Mouse (Mus musculus) heart, postnatal 14 days (tissue): ENCODE data around the gene Slco2b1. TPM values are rescaled to one million over a fixed set of nuclear protein-coding genes. Genes with fewer than 3 reads are reported as not detected.
"Not testable (repeated sequence)": the region's sequence is repeated elsewhere in the genome, so short reads cannot be mapped to it uniquely, and the experiment has no call there.

Source experiments
- DNase-seq, 2 experiments: peaks; one replicate each; pipeline ENCODE4 v3.0.0; 2021 to 2022
- intact Hi-C: fragments of 180-260 bp; cut with DNase I; formaldehyde crosslinking; loops from one replicate; pipeline ENCODE4 v1.15.1; 2025
- total RNA-seq, 2 experiments: library from RNA; stranded (reverse); gene quantifications; 2 replicates each; pipeline ENCODE4 v1.2.3; 2021

The Slco2b1 gene
- total RNA-seq, 2 experiments from 2014 or later: 8.8 to 11.4 TPM

DNA sequence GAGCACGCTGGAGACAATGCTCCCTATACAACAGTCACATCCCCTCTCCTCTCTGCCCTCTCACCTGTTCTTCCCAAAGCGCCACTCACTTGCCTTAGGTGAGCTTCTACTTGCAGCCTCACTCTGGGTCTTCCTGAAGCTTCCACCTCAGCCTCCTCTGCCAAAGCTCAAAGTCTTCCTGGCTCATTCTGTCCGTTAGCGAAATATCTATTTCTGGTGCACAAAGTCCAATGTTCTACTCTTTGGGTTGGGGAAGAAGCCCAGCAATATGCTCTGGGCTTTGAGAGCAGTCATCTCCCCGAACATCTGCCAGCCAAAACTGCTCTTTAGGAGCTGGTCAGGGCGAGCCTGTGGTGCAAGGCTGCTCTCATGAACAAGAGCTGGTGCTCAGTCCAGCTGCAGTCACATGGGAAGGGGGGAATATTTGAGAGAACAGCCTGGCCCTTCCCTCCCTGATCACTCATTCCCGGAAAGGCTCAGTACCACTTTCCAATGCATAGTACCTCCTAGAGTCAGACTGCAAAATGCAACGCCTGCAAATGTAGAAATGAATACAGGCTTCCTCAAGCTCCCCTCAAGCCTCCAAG, 15.6 kb downstream of the Slco2b1 start:
- DNase-seq: no peak
- intact Hi-C loops: no loop called here

DNA sequence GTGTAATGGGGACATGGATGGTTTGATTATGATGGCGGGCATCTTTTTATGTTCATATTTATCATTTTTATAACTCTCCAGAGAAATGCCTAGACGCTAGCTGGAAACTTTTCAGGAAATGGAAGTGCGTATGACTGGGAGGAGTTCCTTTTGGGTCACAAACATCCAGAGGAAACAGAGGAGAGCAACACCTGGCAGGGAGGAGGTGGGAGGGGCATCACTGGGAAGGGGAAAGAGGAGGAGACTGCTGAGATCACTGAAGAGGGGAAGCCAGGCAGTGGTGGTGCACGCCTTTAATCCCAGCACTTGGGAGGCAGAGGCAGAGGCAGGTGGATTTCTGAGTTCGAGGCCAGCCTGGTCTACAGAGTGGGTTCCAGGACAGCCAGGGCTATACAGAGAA, 16.7 kb downstream of the Slco2b1 start:
- DNase-seq: peak in 1 of 2 experiments; percentile 38
- intact Hi-C loops: not testable (repeated sequence)

DNA sequence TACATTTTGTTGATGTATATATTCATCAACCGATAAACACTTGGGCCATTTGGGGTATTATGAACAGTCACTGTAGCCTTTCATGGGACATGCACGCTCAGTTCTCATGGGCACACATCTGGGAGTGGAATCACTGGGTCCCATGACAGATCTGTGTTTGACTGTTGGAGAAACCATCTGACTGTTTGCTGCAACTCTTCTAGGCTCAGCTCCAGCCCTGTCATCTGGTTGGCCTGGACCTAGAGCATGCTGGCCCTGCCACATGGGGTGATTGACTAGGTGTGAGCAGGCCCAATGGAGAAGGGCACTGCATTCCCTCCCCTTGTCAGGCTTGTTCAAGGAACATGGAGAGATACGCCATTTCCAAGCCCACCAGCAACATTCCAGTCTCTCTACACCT, 17.2 kb downstream of the Slco2b1 start:
- intact Hi-C loops: no loop called here
- DNase-seq: no peak

DNA sequence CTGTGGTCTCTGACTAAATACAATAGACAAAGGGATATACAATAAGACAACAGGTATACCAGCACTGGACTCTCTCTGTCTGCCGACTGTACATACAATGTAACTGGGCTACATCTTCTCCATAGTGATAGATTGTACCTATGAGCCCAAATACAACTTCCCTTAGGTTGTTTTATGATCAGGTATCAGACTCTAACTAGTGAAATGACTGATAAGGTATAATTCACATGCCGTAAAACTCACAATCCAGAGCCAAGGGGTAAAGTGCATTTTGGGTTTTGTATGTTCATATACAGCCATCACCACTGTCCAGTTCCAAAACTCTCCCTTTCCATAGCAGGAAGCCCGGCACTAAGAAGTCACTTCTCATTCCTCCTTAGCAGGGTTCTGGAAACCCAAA, 17.8 kb downstream of the Slco2b1 start:
- no peak for DNase-seq
- intact Hi-C loops: no loop called here

DNA sequence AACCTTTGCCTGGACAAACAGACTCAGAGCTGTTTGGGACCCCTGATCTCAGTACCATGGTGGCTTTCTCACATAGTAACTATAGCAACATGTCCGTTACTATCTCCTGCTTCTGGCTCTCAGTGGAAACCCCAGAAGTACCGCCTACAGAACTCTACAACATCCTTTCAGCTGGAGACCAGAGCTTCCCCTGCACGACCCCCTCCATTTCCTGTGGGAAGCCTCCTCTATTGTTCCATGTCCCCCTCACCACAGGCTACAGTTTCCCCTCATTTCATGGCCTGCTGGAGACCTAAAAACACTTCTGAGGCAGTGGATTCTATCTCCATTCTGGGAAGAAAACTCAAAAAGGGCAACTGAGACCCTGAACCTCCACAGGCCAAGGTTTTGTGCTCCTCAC, 18.7 kb downstream of the Slco2b1 start:
- DNase-seq: no peak
- intact Hi-C loops: no loop called here

DNA sequence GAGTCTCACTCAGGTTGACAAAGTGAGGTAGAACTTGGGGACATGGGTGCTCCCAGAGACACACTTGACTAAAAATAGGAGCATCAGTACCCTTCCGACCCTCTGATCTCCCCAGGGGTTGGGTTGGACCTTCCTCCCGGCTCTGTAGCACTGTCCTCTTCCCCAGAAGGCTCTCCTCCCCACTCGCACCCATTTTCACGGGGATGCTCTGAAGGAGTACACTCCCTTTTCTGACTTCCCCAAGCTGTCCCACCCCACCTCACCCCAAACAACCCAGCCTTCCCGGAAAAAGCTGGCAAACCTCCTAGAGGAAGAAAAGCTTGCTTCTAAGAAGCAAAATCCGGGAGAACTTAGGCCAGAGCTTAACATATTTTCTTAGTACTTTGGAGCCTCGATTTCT, 20.3 kb downstream of the Slco2b1 start:
- no peak for DNase-seq
- intact Hi-C loops: loop anchor here (2.0 kb wide), 1 partner anchor 16 kb away; no protein-coding TSS in a partner anchor

DNA sequence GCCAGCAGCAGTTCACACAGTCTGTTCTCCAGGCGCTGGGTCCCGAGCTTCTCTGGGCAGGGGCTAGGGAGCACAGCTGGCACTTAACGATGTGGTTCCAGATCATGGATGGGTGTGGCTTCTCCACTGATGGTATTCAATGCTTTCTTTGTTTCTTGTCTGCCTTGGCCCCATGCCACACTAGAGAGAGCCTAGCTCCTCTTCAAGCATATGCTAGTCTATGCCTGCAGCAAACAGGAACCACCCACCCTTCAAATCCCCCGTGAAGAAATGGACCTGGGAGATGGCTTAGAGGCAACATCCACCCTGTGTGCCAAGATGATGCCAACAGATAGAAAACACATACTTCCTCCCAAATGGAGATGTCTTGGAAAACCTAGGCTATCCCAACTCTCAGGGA, 27.1 kb downstream of the Slco2b1 start:
- no peak for DNase-seq
- intact Hi-C loops: no loop called here

DNA sequence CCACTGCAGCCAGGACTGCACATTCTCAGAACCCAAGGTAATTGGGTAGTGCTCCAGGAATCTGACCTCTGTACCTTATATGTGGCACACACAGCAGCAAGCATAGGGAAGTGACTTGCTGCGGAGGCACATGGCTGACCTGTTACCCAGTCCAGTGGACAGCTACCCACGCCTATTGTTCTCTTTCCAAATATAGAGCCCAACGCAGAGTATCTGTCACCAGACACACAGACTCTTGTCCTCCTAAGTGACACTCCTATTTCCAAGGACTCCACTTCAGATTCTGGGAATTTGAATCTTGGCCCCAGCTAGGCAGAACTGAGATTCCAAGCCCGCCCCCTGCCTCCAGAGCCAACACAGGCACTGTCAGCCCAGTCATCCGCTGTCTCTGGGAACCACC, 30.4 kb downstream of the Slco2b1 start:
- DNase-seq: peak in 1 of 2 experiments; percentile 47
- intact Hi-C loops: loop anchor here (2.0 kb wide), 1 partner anchor 14 kb away; no protein-coding TSS in a partner anchor

DNA sequence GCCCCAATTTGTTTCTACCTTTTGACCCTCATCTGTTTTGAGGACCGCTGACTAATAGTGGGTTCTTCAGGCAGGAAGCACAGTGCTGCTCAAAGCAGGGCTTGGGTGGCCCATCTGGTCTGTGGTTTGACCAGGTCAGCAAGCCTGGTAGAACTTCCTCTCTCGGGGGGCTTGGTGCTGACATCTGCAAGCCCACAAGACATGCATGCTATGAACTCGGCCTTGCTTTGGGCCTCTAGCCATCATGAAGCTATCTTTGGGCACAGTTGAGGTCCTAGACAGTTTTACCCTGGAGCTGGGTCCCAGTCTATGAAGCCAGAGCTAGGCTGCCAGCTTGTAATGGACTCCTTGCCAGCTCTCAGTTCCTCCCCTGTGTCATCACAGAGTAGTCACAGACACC, 36.2 kb downstream of the Slco2b1 start:
- DNase-seq: no peak
- intact Hi-C loops: no loop called here

DNA sequence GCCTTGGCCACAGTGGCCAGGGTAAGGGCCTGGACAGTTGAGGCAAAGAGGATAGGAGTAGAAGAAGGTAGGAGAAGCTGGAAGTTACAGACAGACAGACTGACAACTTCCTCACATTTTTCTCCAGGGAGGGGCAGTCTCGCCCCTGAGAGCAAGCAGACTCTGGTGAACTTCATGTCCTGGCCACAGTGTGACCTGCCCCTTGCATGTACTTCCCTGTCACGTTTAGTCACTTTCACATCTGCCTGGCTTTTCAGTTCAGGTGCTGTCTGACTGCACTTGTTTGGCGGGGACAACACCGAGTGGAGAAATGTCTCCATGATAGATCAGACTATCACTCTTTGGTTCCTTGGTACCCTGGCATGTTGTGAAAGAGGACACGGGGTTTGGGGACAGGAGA, 36.9 kb downstream of the Slco2b1 start:
- no peak for DNase-seq
- intact Hi-C loops: no loop called here

DNA sequence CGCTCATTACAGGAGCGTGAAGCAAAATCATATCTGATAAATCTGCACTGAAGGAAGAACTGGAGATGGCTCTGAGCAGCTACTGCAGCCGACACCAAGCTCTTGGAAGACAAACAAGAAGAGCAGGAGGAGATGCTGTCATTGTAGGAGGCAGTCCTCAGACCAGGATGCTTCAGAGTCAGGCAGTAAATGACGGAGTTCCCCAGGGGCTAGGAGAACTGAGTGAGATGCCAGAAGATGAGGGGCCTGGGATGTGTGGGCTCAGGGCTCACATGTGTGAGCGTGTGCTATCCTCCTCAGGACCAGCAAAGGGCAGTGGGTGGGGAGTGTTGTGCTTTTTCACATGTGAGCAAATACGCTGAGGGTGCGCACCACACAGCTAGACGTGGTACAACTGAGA, 38.0 kb downstream of the Slco2b1 start:
- intact Hi-C loops: no loop called here

DNA sequence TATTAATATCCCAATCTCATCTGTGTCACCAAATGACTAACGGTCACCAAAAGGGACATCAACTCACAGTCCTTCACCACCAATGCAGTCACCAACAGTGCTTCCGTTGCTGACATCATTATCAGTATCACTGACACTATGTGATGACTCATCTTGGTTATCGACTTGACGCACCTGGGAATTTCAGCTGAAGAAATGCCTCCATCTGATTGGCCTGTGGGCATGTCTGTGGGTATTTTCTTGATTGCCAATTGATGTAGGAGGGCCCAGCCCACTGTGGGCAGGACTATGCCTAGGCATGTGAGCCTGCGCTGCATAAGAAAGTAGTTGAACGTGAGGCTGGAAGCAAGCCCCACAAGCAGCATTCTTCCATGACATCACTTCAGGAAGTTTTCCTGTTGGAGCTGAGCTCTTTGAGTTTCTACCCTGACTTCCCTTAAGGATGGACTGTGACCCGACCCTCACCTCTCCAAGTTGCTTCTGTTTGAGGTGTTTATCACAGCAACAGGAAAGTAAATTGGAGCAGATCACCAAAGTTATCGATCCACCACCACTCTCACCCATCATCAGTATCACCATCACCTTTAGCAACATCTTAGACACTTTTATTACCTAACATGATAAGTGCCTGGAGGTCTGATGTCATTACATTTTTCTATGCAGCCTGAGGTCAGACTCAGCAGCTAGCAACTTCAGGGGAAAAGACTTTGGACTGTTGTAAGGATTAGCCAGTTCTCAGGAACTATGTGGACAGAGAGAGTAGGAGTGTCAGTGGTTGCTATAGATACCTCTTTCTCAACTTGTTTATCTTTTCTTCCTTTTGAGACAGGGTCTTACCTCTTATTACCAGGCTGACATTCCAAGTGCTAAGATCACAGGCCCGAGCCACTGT, 39.4 kb downstream of the Slco2b1 start:
- no peak for DNase-seq
- intact Hi-C loops: no loop called here

More for the DNA sequence above, 38.0 kb downstream of the Slco2b1 start:
- no peak for DNase-seq

DNA sequence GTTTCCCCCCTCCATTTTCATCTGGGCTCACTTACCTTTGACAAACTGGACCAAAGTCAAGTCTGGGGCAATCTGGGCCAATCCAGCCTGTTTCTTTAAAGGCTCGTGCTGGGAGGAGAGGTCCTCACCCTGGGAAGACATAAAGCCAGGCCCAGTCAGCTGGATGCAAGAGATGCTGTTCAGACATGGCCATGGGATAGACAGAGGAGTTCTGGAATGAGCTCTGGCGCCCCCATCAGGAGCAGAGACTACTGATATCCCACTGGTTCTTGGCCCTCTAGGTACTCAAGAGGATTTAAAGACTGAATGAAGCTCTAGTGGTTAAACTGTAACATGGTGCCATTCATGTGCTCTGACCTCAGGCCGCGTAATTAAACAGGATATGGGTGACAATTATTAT, 40.2 kb downstream of the Slco2b1 start:
- intact Hi-C loops: no loop called here
- no peak for DNase-seq

DNA sequence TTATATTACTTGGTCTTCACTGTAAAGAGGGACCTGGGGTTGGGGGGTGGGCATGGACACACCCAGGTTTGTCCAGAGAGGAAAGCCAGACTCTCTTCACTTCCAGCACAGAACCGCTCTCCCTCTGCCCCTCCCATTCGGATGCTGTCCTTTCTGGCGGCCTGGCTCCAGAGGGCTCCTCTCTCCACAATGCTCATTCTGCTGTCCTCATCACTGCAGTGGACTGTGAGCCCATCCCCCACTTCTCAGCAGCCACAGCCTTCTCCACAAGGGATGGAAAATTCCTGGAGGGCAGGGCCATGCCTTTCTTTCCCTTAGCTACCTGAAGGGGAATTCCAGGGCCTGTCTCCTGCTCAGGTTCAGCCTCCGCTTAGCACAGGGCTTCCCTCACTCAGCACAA, 42.3 kb downstream of the Slco2b1 start:
- peak in 1 of 2 experiments; percentile 51 for DNase-seq
- intact Hi-C loops: no loop called here

DNA sequence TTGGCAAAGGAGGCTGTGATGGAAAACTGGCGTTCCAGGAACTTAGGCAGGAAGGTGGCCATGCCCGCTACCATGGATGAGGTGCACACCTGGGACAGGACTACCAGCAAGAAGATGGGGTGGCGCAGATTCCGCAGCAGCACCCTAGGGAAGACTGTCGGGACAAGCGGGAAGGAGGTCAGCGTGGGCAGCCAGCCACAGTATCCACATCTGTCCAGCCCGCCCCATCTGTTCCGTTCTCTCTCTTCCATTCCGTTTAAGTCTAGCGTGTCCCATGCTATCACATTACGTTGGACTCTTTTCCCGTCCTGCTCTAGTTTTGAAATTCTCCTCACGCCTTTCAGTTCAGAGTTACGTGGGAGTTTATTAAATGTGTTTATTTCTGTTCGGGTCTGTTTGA, 44.0 kb downstream of the Slco2b1 start:
- DNase-seq: no peak
- intact Hi-C loops: loop anchor here (2.0 kb wide), 1 partner anchor 14 kb away; no protein-coding TSS in a partner anchor

DNA sequence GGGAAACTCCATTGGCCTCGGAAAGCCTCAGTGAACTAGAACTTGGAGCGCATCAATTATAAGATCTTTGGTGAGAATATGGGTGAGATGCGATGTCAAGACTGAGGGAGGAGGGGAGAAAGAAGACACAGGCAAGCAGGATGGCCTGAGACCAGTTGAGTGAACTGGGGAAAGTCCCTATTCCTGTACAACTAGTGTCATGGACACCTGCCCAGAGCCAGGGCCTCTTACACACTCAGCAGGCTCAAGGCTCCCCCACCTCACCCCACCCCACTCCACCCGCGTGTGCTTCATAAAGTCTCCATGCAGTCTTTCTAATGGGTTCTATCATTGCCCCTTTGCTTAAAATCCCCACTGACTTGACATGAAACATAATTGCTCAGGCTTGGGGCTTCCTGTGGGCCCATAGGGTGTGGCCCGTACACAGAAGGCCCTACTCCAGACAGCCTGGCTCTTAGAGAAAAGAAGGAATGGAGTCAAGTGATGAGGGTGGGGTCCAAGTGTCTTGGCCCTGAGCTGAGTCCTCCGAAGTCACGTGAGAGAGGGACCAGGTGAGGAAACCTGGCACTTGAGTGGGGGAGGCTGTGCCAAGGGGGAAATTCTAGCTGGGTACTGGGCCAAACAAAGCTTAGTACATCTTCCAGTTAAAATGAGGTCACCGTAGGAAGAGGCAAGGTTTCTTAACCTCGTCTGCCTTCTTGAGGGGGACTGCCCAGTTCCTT, 45.2 kb downstream of the Slco2b1 start:
- no peak for DNase-seq
- intact Hi-C loops: loop anchor here (2.0 kb wide), 1 partner anchor 15 kb away; no protein-coding TSS in a partner anchor

DNA sequence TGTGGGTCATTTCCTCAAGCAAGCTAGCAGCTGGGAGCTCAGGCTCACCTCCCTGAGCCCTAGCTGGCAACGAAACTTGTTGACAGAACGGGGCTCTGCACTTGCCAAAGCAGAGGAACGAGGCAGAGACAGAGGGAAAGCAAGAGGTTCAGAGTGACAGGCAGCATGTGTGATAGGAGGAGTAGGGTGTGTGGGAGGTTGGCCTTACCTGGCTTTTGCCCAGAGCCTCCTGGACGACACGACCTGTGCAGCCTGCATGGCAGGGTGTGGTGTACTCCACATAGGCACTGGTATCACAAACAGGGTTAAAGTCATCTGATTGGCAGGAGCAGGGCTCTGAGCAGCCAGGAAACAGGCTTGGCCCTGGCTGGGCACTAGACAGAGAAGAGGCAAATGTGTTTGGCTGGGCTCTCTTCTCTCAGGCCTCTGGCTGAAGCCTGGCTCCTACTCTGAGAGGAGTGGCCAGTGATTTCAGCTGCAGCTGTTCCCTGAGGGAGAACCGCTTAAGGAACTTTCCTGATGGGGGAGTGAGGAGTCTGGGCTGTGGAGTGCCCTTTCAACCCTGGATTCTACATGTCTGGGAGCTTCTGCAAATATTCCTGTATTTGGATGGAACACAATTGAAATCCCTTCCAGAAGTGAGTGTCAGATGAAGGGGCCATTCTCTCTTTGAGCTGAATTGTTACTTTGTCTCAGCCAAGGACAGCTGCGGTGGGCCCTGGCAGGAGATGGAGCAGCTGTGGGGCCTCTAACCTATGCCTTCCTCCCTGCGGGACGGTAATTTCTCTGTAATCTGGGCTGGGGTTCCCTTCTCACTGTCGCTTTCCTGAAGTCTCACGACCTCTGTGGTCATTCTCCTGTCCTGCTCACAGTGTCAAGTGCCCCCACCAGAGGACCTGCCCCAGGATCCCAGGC, 46.3 kb downstream of the Slco2b1 start:
- DNase-seq: peak; percentile 73 to 78
- intact Hi-C loops: no loop called here

DNA sequence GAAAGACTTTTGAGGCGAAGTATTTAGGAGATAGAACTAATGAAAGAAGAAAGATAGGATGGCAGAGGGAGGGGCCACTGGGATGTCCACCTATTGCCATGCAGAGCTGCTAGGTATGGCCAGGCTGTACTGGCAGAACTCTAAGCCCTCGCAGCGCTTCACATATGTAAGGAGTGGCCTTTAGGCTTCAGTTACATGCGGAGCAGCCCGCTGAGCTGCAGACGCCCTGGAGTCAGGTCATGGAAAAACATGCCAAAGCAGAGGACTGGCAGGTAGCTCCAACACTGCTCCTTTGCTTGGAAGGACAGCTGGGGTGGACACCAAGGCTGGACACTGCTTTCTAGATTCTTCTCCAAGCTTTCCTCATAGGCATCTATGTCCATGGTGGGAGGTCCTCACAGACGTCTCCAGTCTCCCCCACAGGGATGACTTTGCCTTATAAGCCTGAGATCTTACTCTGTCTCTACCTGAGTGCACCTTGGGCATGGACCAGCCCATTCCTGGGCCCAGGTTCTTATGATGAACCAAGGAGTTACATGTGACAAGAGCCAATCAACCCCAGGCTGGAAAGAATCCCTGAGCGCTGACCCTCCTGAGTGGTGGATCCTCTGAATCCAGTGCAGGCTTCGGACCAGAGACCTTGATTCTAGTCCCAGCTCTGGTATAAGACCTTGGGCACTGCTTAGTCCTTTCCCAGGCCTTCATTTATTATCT, 47.5 kb downstream of the Slco2b1 start:
- intact Hi-C loops: no loop called here
- no peak for DNase-seq

DNA sequence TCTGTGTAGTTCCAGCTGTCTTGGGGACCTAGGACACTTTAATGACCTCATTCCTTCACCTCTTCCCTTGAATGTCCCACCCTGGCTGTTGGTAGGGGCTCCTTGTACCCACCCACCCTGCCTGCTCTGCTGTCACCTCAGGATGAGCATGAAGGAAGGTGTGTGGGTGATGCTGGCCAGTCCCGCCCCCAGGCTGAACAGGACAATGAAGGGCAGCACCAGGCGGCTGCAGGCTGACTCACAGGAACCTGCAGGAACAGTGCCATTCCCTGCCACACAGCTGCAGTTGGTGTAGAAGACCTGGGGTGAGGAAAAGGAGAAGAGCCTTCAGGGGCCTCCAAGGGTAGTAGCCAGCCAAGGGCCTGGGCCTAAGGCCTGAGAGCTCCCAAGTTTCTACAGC, 48.8 kb downstream of the Slco2b1 start:
- DNase-seq: no peak
- intact Hi-C loops: no loop called here
